In the genomic region with DNA sequence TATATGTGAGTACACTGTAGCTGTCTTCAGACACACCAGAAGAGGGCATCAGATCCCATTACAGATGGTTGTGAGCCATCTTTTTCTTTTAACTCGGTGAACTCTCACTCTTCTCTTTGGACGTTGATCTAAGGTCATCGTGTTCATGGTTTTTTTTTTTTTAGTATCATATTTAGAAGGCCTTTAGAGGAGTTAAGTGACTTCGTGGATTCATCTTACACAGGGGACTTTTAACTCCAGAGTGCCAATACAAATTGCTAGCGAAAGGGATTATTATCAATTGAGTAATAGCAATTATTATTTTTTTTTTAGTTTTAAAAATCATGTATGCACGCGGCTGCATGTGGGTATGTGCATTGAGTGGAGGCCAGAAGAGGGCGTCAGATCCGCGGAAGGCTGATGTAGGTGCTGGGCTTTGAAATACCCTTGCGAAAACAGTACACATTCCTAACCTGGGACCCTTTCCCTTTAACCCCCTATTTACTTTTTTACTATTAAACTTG, we compare ENCODE assay signal across 8 mouse cellular contexts. TPM values are rescaled to one million over a fixed set of nuclear protein-coding genes. Genes with fewer than 3 reads are reported as not detected.
DNase-seq lines count a peak whose midpoint lies in the region; ATAC-seq and TF ChIP-seq lines count a peak whose summit lies in the region.

No protein-coding gene starts in this region.

- peak overlapping the region; percentile 35; the same call in 1 of the 2 replicates for H3K9ac ChIP-seq in ES-E14 (ENCODE audit: insufficient read depth, low read depth, low read length, poor library complexity, severe bottlenecking)
- peak overlapping the region; percentile 26; the same call in 1 of the 2 replicates for H3K9ac ChIP-seq in embryonic facial prominence, embryonic 15.5 days
- peak overlapping the region; percentile 78 for H3K9ac ChIP-seq in hindbrain, embryonic 15.5 days
- H3K9ac ChIP-seq in liver, embryonic 13.5 days, result peak overlapping the region; percentile 77
- 0 out of 2 replicates have a peak overlapping the region, but pooled peaks have one; percentile 21 for H3K9ac ChIP-seq in neural tube, embryonic 12.5 days

- no peaks in the 10 kb centered on the region for H3K9me3 ChIP-seq in heart, embryonic 10.5 days
- H3K9me3 ChIP-seq in ES-E14 (ENCODE audit: control insufficient read depth, insufficient read depth, low read depth, low read length), result no peaks in the 10 kb centered on the region
- H3K9me3 ChIP-seq in embryonic facial prominence, embryonic 15.5 days (replicated peaks), result no peaks in the 10 kb centered on the region
- H3K9me3 ChIP-seq in hindbrain, embryonic 15.5 days, result no peaks in the 10 kb centered on the region
- no peaks in the 10 kb centered on the region for H3K9me3 ChIP-seq in liver, embryonic 13.5 days (replicated peaks)
- H3K9me3 ChIP-seq in neural tube, embryonic 12.5 days, result no peaks in the 10 kb centered on the region

- in situ Hi-C loops in ES-E14 (cut with MboI; ENCODE audit: low sequenced_read_pairs in 2 of 2, unreplicated experiment in 2 of 2), result no loop called here

- no peak for DNase-seq in heart, embryonic 10.5 days (ENCODE audit: low spot score)
- no peak for DNase-seq in heart, adult 11 months
- DNase-seq in ES-E14 (ENCODE audit: low read depth, low spot score), result no peak
- DNase-seq in liver, embryonic 13.5 days, result no peak
- no peak for DNase-seq in embryo, embryonic 10 days (ENCODE audit: low spot score)

- H3K4me2 ChIP-seq in embryonic facial prominence, embryonic 15.5 days (replicated peaks), result peak overlapping the region; percentile 64
- peak overlapping the region; percentile 67 for H3K4me2 ChIP-seq in hindbrain, embryonic 15.5 days
- H3K4me2 ChIP-seq in liver, embryonic 13.5 days, result peak overlapping the region; percentile 79
- H3K4me2 ChIP-seq in neural tube, embryonic 12.5 days (replicated peaks), result peak overlapping the region; percentile 60

- ATAC-seq in embryonic facial prominence, embryonic 15.5 days (ENCODE audit: insufficient number of reproducible peaks, low FRiP score, low TSS enrichment, low read depth), result peak; percentile 77
- peak; percentile 89 for ATAC-seq in hindbrain, embryonic 15.5 days (ENCODE audit: low FRiP score, low read depth)
- ATAC-seq in liver, embryonic 13.5 days (ENCODE audit: low read depth), result peak; percentile 78
- peak; percentile 80 for ATAC-seq in neural tube, embryonic 12.5 days (ENCODE audit: low FRiP score, low read depth)

- H3K4me3 ChIP-seq in heart, embryonic 10.5 days, result peak overlapping the region; percentile 71
- H3K4me3 ChIP-seq in ES-E14 (ENCODE audit: insufficient read depth in 1 of 2, low read depth in 1 of 2, low read length in 2 of 2, poor library complexity in 1 of 2, severe bottlenecking in 1 of 2), result peak overlapping the region; percentile 81 to 89; a peak in 3 of 4 replicates
- H3K4me3 ChIP-seq in embryonic facial prominence, embryonic 15.5 days (replicated peaks), result peak overlapping the region; percentile 59
- peak overlapping the region; percentile 73 for H3K4me3 ChIP-seq in hindbrain, embryonic 15.5 days
- H3K4me3 ChIP-seq in liver, embryonic 13.5 days (replicated peaks), result peak overlapping the region; percentile 75
- H3K4me3 ChIP-seq in neural tube, embryonic 12.5 days, result peak overlapping the region; percentile 54; the same call in 1 of the 2 replicates

- no peaks in the 10 kb centered on the region for H3K4me1 ChIP-seq in heart, embryonic 10.5 days
- peaks cover 2 to 4% of the 10 kb centered on the region in 2 experiments; a peak in 1 of 4 replicates for H3K4me1 ChIP-seq in ES-E14 (ENCODE audit: control insufficient read depth in 2 of 2, insufficient read depth in 2 of 2, low read length in 2 of 2, poor library complexity in 1 of 2)
- H3K4me1 ChIP-seq in embryonic facial prominence, embryonic 15.5 days, result peaks cover 7% of the 10 kb centered on the region; the same call in 1 of the 2 replicates
- peaks cover 10% of the 10 kb centered on the region for H3K4me1 ChIP-seq in hindbrain, embryonic 15.5 days (replicated peaks)
- peaks cover 19% of the 10 kb centered on the region for H3K4me1 ChIP-seq in liver, embryonic 13.5 days (replicated peaks)
- H3K4me1 ChIP-seq in neural tube, embryonic 12.5 days, result peaks cover 12% of the 10 kb centered on the region; the same call in 1 of the 2 replicates

- peak overlapping the region; percentile 90 for H3K27ac ChIP-seq in heart, embryonic 10.5 days
- peak overlapping the region; percentile 78; the same call in 1 of the 2 replicates for H3K27ac ChIP-seq in ES-E14 (ENCODE audit: insufficient read depth, low read depth, low read length, poor library complexity, severe bottlenecking)
- peak overlapping the region; percentile 92 for H3K27ac ChIP-seq in embryonic facial prominence, embryonic 15.5 days (replicated peaks)
- peak overlapping the region; percentile 88 for H3K27ac ChIP-seq in hindbrain, embryonic 15.5 days (replicated peaks)
- H3K27ac ChIP-seq in liver, embryonic 13.5 days, result peak overlapping the region; percentile 87
- H3K27ac ChIP-seq in neural tube, embryonic 12.5 days, result peak overlapping the region; percentile 23; the same call in 1 of the 2 replicates

- 0 out of 2 replicates have a peak, but pooled peaks cover 3% of the 10 kb centered on the region for H3K27me3 ChIP-seq in heart, embryonic 10.5 days (ENCODE audit: insufficient read depth, poor library complexity, severe bottlenecking)
- no peaks in the 10 kb centered on the region for H3K27me3 ChIP-seq in embryonic facial prominence, embryonic 15.5 days
- no peaks in the 10 kb centered on the region for H3K27me3 ChIP-seq in hindbrain, embryonic 15.5 days
- H3K27me3 ChIP-seq in liver, embryonic 13.5 days, result no peaks in the 10 kb centered on the region
- H3K27me3 ChIP-seq in neural tube, embryonic 12.5 days (replicated peaks), result no peaks in the 10 kb centered on the region

- 0 out of 2 replicates have a peak, but pooled peaks cover 2% of the 10 kb centered on the region for H3K36me3 ChIP-seq in heart, embryonic 10.5 days
- H3K36me3 ChIP-seq in ES-E14 (ENCODE audit: control insufficient read depth, insufficient read depth, low read length, poor library complexity, severe bottlenecking), result peaks cover under 1% of the 10 kb centered on the region; the same call in 1 of the 2 replicates
- H3K36me3 ChIP-seq in embryonic facial prominence, embryonic 15.5 days, result peaks cover 3% of the 10 kb centered on the region; the same call in 1 of the 2 replicates
- H3K36me3 ChIP-seq in hindbrain, embryonic 15.5 days, result no peaks in the 10 kb centered on the region
- H3K36me3 ChIP-seq in liver, embryonic 13.5 days, result peaks cover 3% of the 10 kb centered on the region; the same call in 1 of the 2 replicates
- no peaks in the 10 kb centered on the region for H3K36me3 ChIP-seq in neural tube, embryonic 12.5 days

- whole genome bisulfite sequencing in heart, embryonic 10.5 days, result 3% methylated on average over 11 of the region's 11 CpGs
- WGBS in embryonic facial prominence, embryonic 15.5 days, result 3% methylated on average over 11 of the region's 11 CpGs
- WGBS in hindbrain, embryonic 15.5 days, result 3% methylated on average over 11 of the region's 11 CpGs
- 3% methylated on average over 11 of the region's 11 CpGs for WGBS in liver, embryonic 13.5 days (ENCODE audit: insufficient replicate concordance)
- 2% methylated on average over 11 of the region's 11 CpGs for WGBS in neural tube, embryonic 12.5 days

TF ChIP-seq in ES-E14, 5 proteins besides CTCF, POLR2A, EP300 and RAD21:
- TF ChIP-seq ZNF384 (IDR thresholded peaks at IDR 0.05; ENCODE audit: low read depth, low read length) (no peak), CHD2 (IDR thresholded peaks at IDR 0.05; ENCODE audit: low read depth, low read length) (no peak), HCFC1 (IDR thresholded peaks at IDR 0.05; ENCODE audit: borderline replicate concordance, insufficient read depth, low read length) (no peak), ZC3H11A (IDR thresholded peaks at IDR 0.05; ENCODE audit: borderline replicate concordance, low read depth, low read length) (no peak), MAFK (IDR thresholded peaks at IDR 0.05; ENCODE audit: insufficient read depth, low read depth, low read length) (no peak)

RNA-seq across cellular contexts. Expression of a gene that starts 0.5 kb away (rescaled TPM):
- 24.1 and 35.1 TPM in 2 replicates for polyA plus RNA-seq in heart, embryonic 10.5 days (2016; fragmentation: Nextera tagmentation; extraction: Ambion mirVana)
- total RNA-seq in ES-E14 (2012; rRNA removed), result 69.0 and 72.0 TPM in 2 replicates
- 32.9 and 35.3 TPM in 2 replicates for polyA plus RNA-seq in embryonic facial prominence, embryonic 15.5 days (2015; fragmentation: Nextera tagmentation; extraction: Ambion mirVana)
- 15.7 and 17.1 TPM in 2 replicates for polyA plus RNA-seq in hindbrain, embryonic 15.5 days (2015; fragmentation: Nextera tagmentation; extraction: Ambion mirVana)
- polyA plus RNA-seq in liver, embryonic 13.5 days (2015; fragmentation: Nextera tagmentation; extraction: Ambion mirVana), result 24.0 and 27.9 TPM in 2 replicates
- polyA plus RNA-seq in neural tube, embryonic 12.5 days (2016; fragmentation: Nextera tagmentation; extraction: Ambion mirVana), result 45.2 and 45.3 TPM in 2 replicates

RNA-seq across cellular contexts. Expression of a gene that starts 22.6 kb away (rescaled TPM):
- 0.36 and 1.1 TPM in 2 replicates for polyA plus RNA-seq in heart, embryonic 10.5 days (2016; fragmentation: Nextera tagmentation; extraction: Ambion mirVana)
- total RNA-seq in ES-E14 (2012; rRNA removed), result 0.32 and 0.36 TPM in 2 replicates
- 3.1 and 3.7 TPM in 2 replicates for polyA plus RNA-seq in embryonic facial prominence, embryonic 15.5 days (2015; fragmentation: Nextera tagmentation; extraction: Ambion mirVana)
- polyA plus RNA-seq in hindbrain, embryonic 15.5 days (2015; fragmentation: Nextera tagmentation; extraction: Ambion mirVana), result 34.7 and 35.8 TPM in 2 replicates
- polyA plus RNA-seq in liver, embryonic 13.5 days (2015; fragmentation: Nextera tagmentation; extraction: Ambion mirVana), result 0.48 and 0.96 TPM in 2 replicates
- polyA plus RNA-seq in neural tube, embryonic 12.5 days (2016; fragmentation: Nextera tagmentation; extraction: Ambion mirVana), result 29.2 and 30.2 TPM in 2 replicates

RNA-seq across cellular contexts. Expression of a gene that starts 22.6 kb away (rescaled TPM):
- 20.4 and 28.6 TPM in 2 replicates for polyA plus RNA-seq in heart, embryonic 10.5 days (2016; fragmentation: Nextera tagmentation; extraction: Ambion mirVana)
- total RNA-seq in ES-E14 (2012; rRNA removed), result 14.3 and 16.8 TPM in 2 replicates
- 35.6 and 37.1 TPM in 2 replicates for polyA plus RNA-seq in embryonic facial prominence, embryonic 15.5 days (2015; fragmentation: Nextera tagmentation; extraction: Ambion mirVana)
- 8.6 and 9.5 TPM in 2 replicates for polyA plus RNA-seq in hindbrain, embryonic 15.5 days (2015; fragmentation: Nextera tagmentation; extraction: Ambion mirVana)
- 42.6 and 46.1 TPM in 2 replicates for polyA plus RNA-seq in liver, embryonic 13.5 days (2015; fragmentation: Nextera tagmentation; extraction: Ambion mirVana)
- polyA plus RNA-seq in neural tube, embryonic 12.5 days (2016; fragmentation: Nextera tagmentation; extraction: Ambion mirVana), result 13.6 and 14.2 TPM in 2 replicates

Comparison
In these comparisons a context has a peak if more than half of its experiments do, and no peak if none do; other contexts are left out.
1. H3K27ac ChIP-seq: peak in every context shown above with its lines; median percentile 92 in embryonic facial prominence, embryonic 15.5 days; 90 in heart, embryonic 10.5 days; 88 in hindbrain, embryonic 15.5 days; 87 in liver, embryonic 13.5 days; 78 in ES-E14; 23 in neural tube, embryonic 12.5 days.
2. H3K9ac ChIP-seq: peak in every context shown above with its lines; median percentile 78 in hindbrain, embryonic 15.5 days; 77 in liver, embryonic 13.5 days; 35 in ES-E14; 26 in embryonic facial prominence, embryonic 15.5 days; 21 in neural tube, embryonic 12.5 days.